16 mouse cellular contexts compared by ENCODE assay signal in genomic region chr11:36302913-36303371, GRCm38 (mm10).
DNase-seq lines count a peak whose midpoint lies in the region; ATAC-seq and TF ChIP-seq lines count a peak whose summit lies in the region.
"Had no signal": no experiment of that assay in that cellular context is flagged by ENCODE, and none has a peak within 500 bp of the region (broad histone marks: within the 10 kb centered on the region; RNA-seq: fewer than 3 reads in every experiment).

No protein-coding gene starts in this region.

- no peak for TF ChIP-seq CTCF in brain, embryonic 14.5 days (IDR thresholded peaks at IDR 0.05; ENCODE audit: borderline replicate concordance, extremely low read depth, insufficient read depth, insufficient read length)

- ATAC-seq in hindbrain, embryonic 16.5 days: peak; percentile 27; the same call in 1 of the 2 replicates
- no peak for ATAC-seq in hindbrain, embryonic 12.5 days (ENCODE audit: low FRiP score)
- no peak; the same call in 1 of the 2 replicates for ATAC-seq in embryonic facial prominence, embryonic 15.5 days (ENCODE audit: insufficient number of reproducible peaks, low FRiP score, low TSS enrichment, low read depth)
- peak; percentile 24; the same call in 1 of the 2 replicates for ATAC-seq in limb, embryonic 13.5 days (ENCODE audit: low FRiP score, low read depth)
- no peak for ATAC-seq in erythroid progenitor cell, adult 5-6 weeks (replicated peaks; ENCODE audit: low FRiP score, poor library complexity, severe bottlenecking)
- ATAC-seq: midbrain, embryonic 15.5 days had no signal

- no peaks in the 10 kb centered on the region for H3K36me3 ChIP-seq in hindbrain, embryonic 16.5 days (ENCODE audit: control insufficient read depth, insufficient read depth, low read length)
- H3K36me3 ChIP-seq in hindbrain, embryonic 12.5 days: no peaks in the 10 kb centered on the region
- H3K36me3 ChIP-seq in embryonic facial prominence, embryonic 15.5 days: no peaks in the 10 kb centered on the region
- H3K36me3 ChIP-seq in limb, embryonic 13.5 days: no peaks in the 10 kb centered on the region
- H3K36me3 ChIP-seq in heart, embryonic 10.5 days: no peaks in the 10 kb centered on the region
- H3K36me3 ChIP-seq: heart, embryonic 13.5 days; kidney, embryonic 15.5 days; midbrain, embryonic 15.5 days had no signal

- no peak overlapping the region for H3K4me3 ChIP-seq in hindbrain, embryonic 16.5 days (ENCODE audit: low read length)
- no peak overlapping the region for H3K4me3 ChIP-seq in hindbrain, embryonic 12.5 days
- no peak overlapping the region for H3K4me3 ChIP-seq in embryonic facial prominence, embryonic 15.5 days (replicated peaks)
- no peak overlapping the region for H3K4me3 ChIP-seq in limb, embryonic 13.5 days
- H3K4me3 ChIP-seq in heart, embryonic 10.5 days: no peak overlapping the region
- H3K4me3 ChIP-seq: heart, embryonic 13.5 days; kidney, embryonic 15.5 days; midbrain, embryonic 15.5 days had no signal

- H3K9ac ChIP-seq in hindbrain, embryonic 16.5 days (ENCODE audit: low read depth, low read length): no peak overlapping the region
- H3K9ac ChIP-seq in hindbrain, embryonic 12.5 days: no peak overlapping the region
- no peak overlapping the region for H3K9ac ChIP-seq in embryonic facial prominence, embryonic 15.5 days
- H3K9ac ChIP-seq in limb, embryonic 13.5 days: no peak overlapping the region
- H3K9ac ChIP-seq: heart, embryonic 13.5 days; kidney, embryonic 15.5 days; midbrain, embryonic 15.5 days had no signal

- whole genome bisulfite sequencing in hindbrain, embryonic 16.5 days: 40% methylated on average over 2 of the region's 2 CpGs
- 43% methylated on average over 2 of the region's 2 CpGs for WGBS in hindbrain, embryonic 12.5 days
- 37% methylated on average over 2 of the region's 2 CpGs for WGBS in embryonic facial prominence, embryonic 15.5 days
- WGBS in limb, embryonic 13.5 days: 37% methylated on average over 2 of the region's 2 CpGs
- 60% methylated on average over 2 of the region's 2 CpGs for WGBS in heart, embryonic 10.5 days

- H3K27ac ChIP-seq in hindbrain, embryonic 16.5 days (ENCODE audit: low read depth, low read length): no peak overlapping the region
- no peak overlapping the region for H3K27ac ChIP-seq in hindbrain, embryonic 12.5 days
- peak overlapping the region; percentile 68 for H3K27ac ChIP-seq in embryonic facial prominence, embryonic 15.5 days (replicated peaks)
- no peak overlapping the region; the same call in 1 of the 2 replicates for H3K27ac ChIP-seq in limb, embryonic 13.5 days
- no peak overlapping the region for H3K27ac ChIP-seq in heart, embryonic 10.5 days
- H3K27ac ChIP-seq: heart, embryonic 13.5 days; kidney, embryonic 15.5 days had no signal

- H3K4me2 ChIP-seq in hindbrain, embryonic 16.5 days (ENCODE audit: low read length): no peak overlapping the region
- no peak overlapping the region for H3K4me2 ChIP-seq in hindbrain, embryonic 12.5 days (replicated peaks)
- no peak overlapping the region for H3K4me2 ChIP-seq in embryonic facial prominence, embryonic 15.5 days (replicated peaks)
- no peak overlapping the region for H3K4me2 ChIP-seq in limb, embryonic 13.5 days (replicated peaks)
- H3K4me2 ChIP-seq: kidney, embryonic 15.5 days; midbrain, embryonic 15.5 days had no signal

- TF ChIP-seq POLR2A in brain, embryonic 14.5 days (IDR thresholded peaks at IDR 0.05; ENCODE audit: borderline replicate concordance, extremely low read depth, insufficient read depth, insufficient read length, poor library complexity, severe bottlenecking): no peak

- no peaks in the 10 kb centered on the region for H3K27me3 ChIP-seq in hindbrain, embryonic 16.5 days (replicated peaks; ENCODE audit: control insufficient read depth, insufficient read depth, low read length)
- H3K27me3 ChIP-seq in hindbrain, embryonic 12.5 days: no peaks in the 10 kb centered on the region
- H3K27me3 ChIP-seq in embryonic facial prominence, embryonic 15.5 days: no peaks in the 10 kb centered on the region
- no peaks in the 10 kb centered on the region for H3K27me3 ChIP-seq in limb, embryonic 13.5 days
- H3K27me3 ChIP-seq in heart, embryonic 10.5 days (ENCODE audit: insufficient read depth, poor library complexity, severe bottlenecking): no peaks in the 10 kb centered on the region
- H3K27me3 ChIP-seq: heart, embryonic 13.5 days; kidney, embryonic 15.5 days; midbrain, embryonic 15.5 days had no signal

- H3K4me1 ChIP-seq in hindbrain, embryonic 16.5 days (ENCODE audit: control insufficient read depth, insufficient read depth, low read depth, low read length): peaks cover 5% of the 10 kb centered on the region; the same call in 1 of the 2 replicates
- H3K4me1 ChIP-seq in hindbrain, embryonic 12.5 days: no peaks in the 10 kb centered on the region
- peaks cover 25% of the 10 kb centered on the region for H3K4me1 ChIP-seq in embryonic facial prominence, embryonic 15.5 days
- H3K4me1 ChIP-seq in limb, embryonic 13.5 days: peaks cover 9% of the 10 kb centered on the region; the same call in 1 of the 2 replicates
- peaks cover 5% of the 10 kb centered on the region; the same call in 1 of the 2 replicates for H3K4me1 ChIP-seq in heart, embryonic 10.5 days

- H3K9me3 ChIP-seq in hindbrain, embryonic 16.5 days (ENCODE audit: control insufficient read depth, low read length): no peaks in the 10 kb centered on the region
- H3K9me3 ChIP-seq in hindbrain, embryonic 12.5 days (replicated peaks): no peaks in the 10 kb centered on the region
- no peaks in the 10 kb centered on the region for H3K9me3 ChIP-seq in embryonic facial prominence, embryonic 15.5 days (replicated peaks)
- no peaks in the 10 kb centered on the region for H3K9me3 ChIP-seq in limb, embryonic 13.5 days
- H3K9me3 ChIP-seq in heart, embryonic 10.5 days: no peaks in the 10 kb centered on the region
- H3K9me3 ChIP-seq: heart, embryonic 13.5 days; kidney, embryonic 15.5 days; midbrain, embryonic 15.5 days had no signal

- peak; percentile 52 for DNase-seq in brain, embryonic 14.5 days (ENCODE audit: low read depth)
- DNase-seq in gastrocnemius, postnatal 4 days (ENCODE audit: low spot score in 2 of 2): no peak
- no peak for DNase-seq in heart, embryonic 10.5 days (ENCODE audit: low spot score)
- DNase-seq: adrenal gland, adult 8-10 months; gastrocnemius, postnatal 25 days; lung, adult 2 months; right cerebral cortex, postnatal 14 days; thymus, adult 2 months had no signal

Comparison
In these comparisons a context has a peak if more than half of its experiments do, and no peak if none do; other contexts are left out.
1. ATAC-seq: peak in hindbrain, embryonic 16.5 days (single experiment) and limb, embryonic 13.5 days (single experiment); none in hindbrain, embryonic 12.5 days (single experiment), embryonic facial prominence, embryonic 15.5 days (single experiment) and erythroid progenitor cell, adult 5-6 weeks (single experiment).